Mouse (Mus musculus) small intestine, adult 2 months (tissue): ENCODE results near the gene Prc1.

Source experiments
- CTCF ChIP-seq: fragments of 200-500 bp; IDR thresholded peaks from 2 replicates; pipeline ENCODE4 v1.5.1; 2012; ENCODE audit warnings: low read depth, mild to moderate bottlenecking, control low read depth, inconsistent platforms, low read length, moderate library complexity, mixed read lengths; ENCODE audit not compliant: insufficient replicate concordance, insufficient read length; ENCODE audit errors: extremely low read depth
- POLR2A ChIP-seq: fragments of 200-500 bp; IDR thresholded peaks from 2 replicates; pipeline ENCODE4 v1.6.1; 2012; ENCODE audit warnings: low read depth, mild to moderate bottlenecking, control low read depth, inconsistent platforms, low read length, moderate library complexity

DNA sequence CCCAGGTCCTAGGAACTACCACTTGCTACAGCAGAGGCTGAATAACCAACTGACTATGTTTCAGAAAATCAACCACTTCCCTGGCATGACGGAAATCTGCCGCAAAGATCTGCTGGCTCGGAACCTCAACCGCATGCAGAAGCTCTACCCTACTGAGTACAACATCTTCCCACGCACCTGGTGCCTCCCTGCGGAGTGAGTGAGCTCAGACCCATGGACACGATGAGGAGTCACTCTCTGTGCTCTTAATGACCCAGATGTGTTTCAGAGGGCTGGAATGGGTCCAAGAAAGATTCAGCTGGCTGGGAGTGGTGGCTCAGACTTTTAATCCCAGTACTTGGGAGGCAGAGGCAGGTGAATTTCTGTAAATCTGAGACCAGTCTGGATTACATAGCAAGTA is 41.8 kb upstream of the Prc1 start:
- TF ChIP-seq POLR2A: no peak
- no peak for TF ChIP-seq CTCF
